Mouse (Mus musculus): ENCODE results near the gene Tyk2. TPM values are rescaled to one million over a fixed set of nuclear protein-coding genes. Genes with fewer than 3 reads are reported as not detected.
A peak's percentile ranks its signal among the peaks of the same experiment; 100 is the strongest.

The Tyk2 gene
- polyA plus RNA-seq, 1 experiment, result 51.1 TPM

DNA sequence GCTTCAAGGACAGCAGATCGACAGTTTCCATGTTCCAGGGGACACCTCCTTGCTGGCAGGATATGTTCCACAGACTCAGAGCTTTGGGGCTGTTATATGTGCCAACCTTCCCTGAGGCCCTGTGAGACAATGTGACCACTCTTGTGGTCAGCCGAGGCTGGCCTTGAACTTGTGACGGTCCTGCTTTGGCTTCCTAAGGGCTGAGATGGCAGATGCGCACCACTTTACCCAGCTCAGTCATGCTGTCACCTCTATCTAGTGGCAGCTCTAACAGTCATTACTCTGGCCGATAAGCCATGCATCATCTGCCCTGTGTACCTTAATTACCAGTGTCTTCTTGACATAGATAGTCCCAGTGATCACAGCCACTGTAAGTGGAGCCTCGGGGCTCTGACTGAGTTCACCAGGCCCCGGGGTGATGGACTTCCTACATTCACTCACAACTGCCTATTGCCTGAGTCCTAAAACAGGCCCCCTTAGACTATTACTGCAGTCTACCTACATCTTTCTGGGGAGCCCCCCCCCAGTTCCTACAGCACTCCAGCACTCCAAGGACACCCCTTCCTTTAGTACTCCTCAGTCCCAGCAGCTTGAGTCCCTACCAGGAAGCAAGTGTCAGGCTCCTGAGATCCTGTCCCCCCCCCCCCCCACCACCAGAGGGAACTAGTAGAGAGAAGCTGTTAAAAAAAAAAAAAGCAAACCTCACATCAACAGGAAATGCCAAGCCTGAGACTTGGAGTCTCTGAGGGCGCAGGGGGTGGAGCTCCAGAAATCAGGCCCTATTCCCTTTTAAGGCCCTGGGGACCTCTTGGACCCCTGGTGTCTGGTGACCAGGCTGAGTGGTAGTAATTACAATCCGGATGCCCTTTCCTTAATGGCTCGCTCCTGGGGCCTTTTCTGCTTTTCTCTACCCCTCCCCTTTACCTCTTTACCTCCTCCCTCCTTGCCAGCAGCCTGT, 36.4 kb upstream of the Tyk2 start:
- WGBS, result 59% methylated on average over 10 of the region's 10 CpGs
- H3K4me1 ChIP-seq (replicated peaks; ENCODE audit: control insufficient read depth, insufficient read depth, low read length), result peaks cover 58% of the 10 kb centered on the region

DNA sequence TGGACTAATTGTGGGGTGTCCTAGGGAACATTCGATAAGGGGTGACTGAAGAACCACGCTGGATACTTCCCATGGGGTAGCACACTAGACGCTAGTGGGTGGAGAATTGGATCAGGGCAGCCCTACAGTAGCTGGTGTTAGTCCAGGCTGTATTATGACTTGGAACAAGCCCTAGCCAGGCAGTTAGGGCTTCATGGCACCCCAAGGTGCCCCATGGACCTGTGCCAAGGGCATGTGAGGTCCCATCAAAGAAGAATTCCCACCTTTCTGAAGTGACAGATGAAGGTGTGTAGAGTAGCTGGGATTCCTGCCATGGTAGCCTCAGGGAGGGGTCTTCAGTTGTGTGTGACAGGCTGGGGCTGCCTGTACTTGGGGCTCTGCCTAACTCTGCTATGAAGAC, 35.5 kb upstream of the Tyk2 start:
- peaks cover 51% of the 10 kb centered on the region for H3K4me1 ChIP-seq (replicated peaks; ENCODE audit: control insufficient read depth, insufficient read depth, low read length)
- TF ChIP-seq POLR2A (IDR thresholded peaks at IDR 0.05; ENCODE audit: control insufficient read depth, extremely low read depth, insufficient read depth, low read length, poor library complexity) (no peak), CTCF (IDR thresholded peaks at IDR 0.05; ENCODE audit: borderline replicate concordance, control insufficient read depth, extremely low read depth, insufficient read depth, low read length, poor library complexity) (no peak)
- H3K4me3 ChIP-seq (ENCODE audit: control insufficient read depth, insufficient read depth, low read length), result no peak overlapping the region
- H3K27me3 ChIP-seq (ENCODE audit: control insufficient read depth, insufficient read depth, low read length), result peaks cover 4% of the 10 kb centered on the region; the same call in 1 of the 2 replicates
- DNase-seq, result no peak
- no peaks in the 10 kb centered on the region for H3K36me3 ChIP-seq (ENCODE audit: control insufficient read depth, insufficient read depth, low read length)
- H3K27ac ChIP-seq (ENCODE audit: control insufficient read depth, insufficient read depth, low read length), result no peak overlapping the region
- 52% methylated on average over 3 of the region's 3 CpGs for WGBS

More for the DNA sequence above, 36.4 kb upstream of the Tyk2 start:
- TF ChIP-seq POLR2A (IDR thresholded peaks at IDR 0.05; ENCODE audit: control insufficient read depth, extremely low read depth, insufficient read depth, low read length, poor library complexity), result no peak
- TF ChIP-seq CTCF (IDR thresholded peaks at IDR 0.05; ENCODE audit: borderline replicate concordance, control insufficient read depth, extremely low read depth, insufficient read depth, low read length, poor library complexity), result no peak
- Histone ChIP-seq H3K27ac (ENCODE audit: control insufficient read depth, insufficient read depth, low read length) (peak overlapping the region; percentile 79), H3K36me3 (ENCODE audit: control insufficient read depth, insufficient read depth, low read length) (no peaks in the 10 kb centered on the region), H3K27me3 (ENCODE audit: control insufficient read depth, insufficient read depth, low read length) (peaks cover 4% of the 10 kb centered on the region; the same call in 1 of the 2 replicates), H3K4me3 (ENCODE audit: control insufficient read depth, insufficient read depth, low read length) (peak overlapping the region; percentile 48)
- DNase-seq, result peak; percentile 32

DNA sequence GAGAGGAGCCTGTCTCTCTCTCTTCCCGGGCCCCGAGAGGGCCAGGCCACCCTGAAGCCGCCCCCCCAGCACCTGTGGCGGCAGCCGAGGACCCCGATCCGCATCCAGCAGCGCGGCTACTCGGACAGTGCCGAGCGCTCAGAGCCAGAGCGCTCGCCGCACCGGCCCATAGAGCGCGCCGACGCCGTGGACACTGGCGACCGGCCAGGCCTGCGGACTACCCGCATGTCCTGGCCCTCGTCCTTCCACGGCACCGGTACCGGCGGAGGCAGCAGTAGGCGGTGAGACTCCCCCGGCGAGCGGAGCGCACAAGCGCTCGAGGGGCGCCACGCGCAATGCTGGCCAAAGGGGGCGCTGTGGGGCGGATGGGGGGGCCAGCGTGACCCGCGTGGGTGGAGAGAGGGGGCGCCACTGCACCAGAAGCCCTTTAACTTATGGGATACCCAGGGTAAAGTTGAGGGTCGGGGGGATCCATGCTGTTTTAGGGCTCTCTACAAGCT, 35.0 kb upstream of the Tyk2 start:
- Histone ChIP-seq H3K27ac (ENCODE audit: control insufficient read depth, insufficient read depth, low read length) (no peak overlapping the region), H3K36me3 (ENCODE audit: control insufficient read depth, insufficient read depth, low read length) (no peaks in the 10 kb centered on the region), H3K4me3 (ENCODE audit: control insufficient read depth, insufficient read depth, low read length) (peak overlapping the region; percentile 15), H3K27me3 (ENCODE audit: control insufficient read depth, insufficient read depth, low read length) (peaks cover 4% of the 10 kb centered on the region; the same call in 1 of the 2 replicates), H3K4me1 (replicated peaks; ENCODE audit: control insufficient read depth, insufficient read depth, low read length) (peaks cover 55% of the 10 kb centered on the region)
- TF ChIP-seq POLR2A (IDR thresholded peaks at IDR 0.05; ENCODE audit: control insufficient read depth, extremely low read depth, insufficient read depth, low read length, poor library complexity) (no peak), CTCF (IDR thresholded peaks at IDR 0.05; ENCODE audit: borderline replicate concordance, control insufficient read depth, extremely low read depth, insufficient read depth, low read length, poor library complexity) (peak; percentile 89)
- 3% methylated on average over 47 of the region's 47 CpGs for WGBS
- DNase-seq, result peak; percentile 52

DNA sequence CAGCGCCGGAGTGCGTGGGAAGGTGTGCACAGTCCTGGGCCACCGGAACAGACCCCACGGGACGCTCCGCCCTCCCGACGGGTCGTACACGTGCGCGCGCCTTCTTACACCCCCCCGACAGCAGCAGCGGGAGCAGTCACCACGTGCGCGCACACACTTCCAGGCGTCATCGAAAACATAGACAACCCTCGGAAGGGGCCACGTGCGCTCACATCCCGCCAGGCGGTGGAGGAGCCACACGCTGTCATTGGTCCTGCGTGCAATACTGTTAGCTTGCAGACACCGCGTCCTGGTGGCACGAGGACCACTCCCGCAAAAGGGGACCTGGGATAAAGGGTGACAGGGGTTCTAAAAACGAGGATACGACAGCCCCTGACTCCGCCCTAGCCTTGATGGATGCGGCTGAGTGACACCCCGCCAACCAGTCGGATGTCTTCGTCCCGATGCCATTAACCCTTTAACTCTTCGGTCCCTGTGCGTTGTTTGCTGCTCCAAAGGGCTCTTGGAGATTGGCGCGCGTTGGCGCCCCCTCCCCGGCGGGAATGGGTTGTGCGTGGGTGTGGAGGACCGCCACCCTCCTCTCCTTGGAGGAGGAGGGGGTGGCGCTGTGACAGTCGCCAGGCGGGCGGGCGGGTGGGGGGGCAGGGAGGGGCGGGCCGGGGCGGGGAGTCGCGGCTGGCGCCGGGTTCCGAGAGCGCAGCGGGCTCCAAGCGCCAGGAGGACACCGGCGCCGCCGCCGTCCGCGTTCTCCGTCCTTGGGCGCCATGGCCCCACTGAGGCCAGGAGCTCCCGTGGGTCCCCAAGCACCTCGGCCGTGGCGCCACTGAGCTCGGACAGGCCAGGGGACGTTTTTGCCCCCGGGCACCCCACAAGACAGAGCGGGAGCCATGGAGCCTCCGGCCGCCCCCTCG, 34.3 kb upstream of the Tyk2 start, which contains the start of gene Pde4a:
Pde4a (plus strand) TSS at position 674 of the 911 bp plus-strand sequence.
- H3K36me3 ChIP-seq (ENCODE audit: control insufficient read depth, insufficient read depth, low read length), result no peaks in the 10 kb centered on the region
- TF ChIP-seq POLR2A (IDR thresholded peaks at IDR 0.05; ENCODE audit: control insufficient read depth, extremely low read depth, insufficient read depth, low read length, poor library complexity), result no peak
- TF ChIP-seq CTCF (IDR thresholded peaks at IDR 0.05; ENCODE audit: borderline replicate concordance, control insufficient read depth, extremely low read depth, insufficient read depth, low read length, poor library complexity), result no peak; the same call in 1 of the 2 replicates
- H3K27ac ChIP-seq (ENCODE audit: control insufficient read depth, insufficient read depth, low read length), result no peak within 1 kb of the TSS
- WGBS, result under 1% methylated on average over 85 of the region's 86 CpGs
- H3K4me1 ChIP-seq (replicated peaks; ENCODE audit: control insufficient read depth, insufficient read depth, low read length), result peaks cover 51% of the 10 kb centered on the region
- DNase-seq, result peak; percentile 52
- peaks cover 4% of the 10 kb centered on the region; the same call in 1 of the 2 replicates for H3K27me3 ChIP-seq (ENCODE audit: control insufficient read depth, insufficient read depth, low read length)
- H3K4me3 ChIP-seq (ENCODE audit: control insufficient read depth, insufficient read depth, low read length), result peak within 1 kb of the TSS; percentile 22

DNA sequence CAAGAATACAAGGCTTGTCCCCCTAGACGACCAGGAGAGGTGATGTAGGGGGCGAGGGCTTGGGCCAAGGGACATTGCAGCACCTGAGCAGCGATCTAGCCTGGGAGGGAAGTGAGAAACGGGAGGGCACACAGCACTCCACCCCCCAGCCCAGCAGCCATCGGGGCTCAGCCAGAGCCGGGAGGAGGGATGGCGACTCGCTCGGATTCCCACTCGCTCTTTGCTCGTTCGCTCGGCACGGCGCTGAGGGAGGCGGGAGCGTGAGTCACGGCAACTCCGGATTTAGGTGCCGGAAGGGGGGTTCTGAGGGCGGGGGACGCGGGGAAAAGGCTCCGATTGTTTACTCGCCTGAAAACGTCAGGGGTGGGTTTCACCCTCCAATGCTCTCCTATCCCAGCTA, 33.0 kb upstream of the Tyk2 start:
- peaks cover 49% of the 10 kb centered on the region for H3K4me1 ChIP-seq (replicated peaks; ENCODE audit: control insufficient read depth, insufficient read depth, low read length)
- 2% methylated on average over 26 of the region's 26 CpGs for WGBS

More for the DNA sequence above, 33.0 kb upstream of the Tyk2 start:
- Histone ChIP-seq H3K27me3 (ENCODE audit: control insufficient read depth, insufficient read depth, low read length) (peaks cover 4% of the 10 kb centered on the region; the same call in 1 of the 2 replicates), H3K36me3 (ENCODE audit: control insufficient read depth, insufficient read depth, low read length) (no peaks in the 10 kb centered on the region), H3K27ac (ENCODE audit: control insufficient read depth, insufficient read depth, low read length) (no peak overlapping the region), H3K4me3 (ENCODE audit: control insufficient read depth, insufficient read depth, low read length) (no peak overlapping the region)
- DNase-seq, result no peak
- TF ChIP-seq POLR2A (IDR thresholded peaks at IDR 0.05; ENCODE audit: control insufficient read depth, extremely low read depth, insufficient read depth, low read length, poor library complexity) (no peak), CTCF (IDR thresholded peaks at IDR 0.05; ENCODE audit: borderline replicate concordance, control insufficient read depth, extremely low read depth, insufficient read depth, low read length, poor library complexity) (no peak)
